Mouse (Mus musculus): ENCODE results near the gene Cdip1. TPM values are rescaled to one million over a fixed set of nuclear protein-coding genes. Genes with fewer than 3 reads are reported as not detected.

Gene Cdip1
- polyA plus RNA-seq, 1 experiment from 2014 or later: 127 TPM

DNA sequence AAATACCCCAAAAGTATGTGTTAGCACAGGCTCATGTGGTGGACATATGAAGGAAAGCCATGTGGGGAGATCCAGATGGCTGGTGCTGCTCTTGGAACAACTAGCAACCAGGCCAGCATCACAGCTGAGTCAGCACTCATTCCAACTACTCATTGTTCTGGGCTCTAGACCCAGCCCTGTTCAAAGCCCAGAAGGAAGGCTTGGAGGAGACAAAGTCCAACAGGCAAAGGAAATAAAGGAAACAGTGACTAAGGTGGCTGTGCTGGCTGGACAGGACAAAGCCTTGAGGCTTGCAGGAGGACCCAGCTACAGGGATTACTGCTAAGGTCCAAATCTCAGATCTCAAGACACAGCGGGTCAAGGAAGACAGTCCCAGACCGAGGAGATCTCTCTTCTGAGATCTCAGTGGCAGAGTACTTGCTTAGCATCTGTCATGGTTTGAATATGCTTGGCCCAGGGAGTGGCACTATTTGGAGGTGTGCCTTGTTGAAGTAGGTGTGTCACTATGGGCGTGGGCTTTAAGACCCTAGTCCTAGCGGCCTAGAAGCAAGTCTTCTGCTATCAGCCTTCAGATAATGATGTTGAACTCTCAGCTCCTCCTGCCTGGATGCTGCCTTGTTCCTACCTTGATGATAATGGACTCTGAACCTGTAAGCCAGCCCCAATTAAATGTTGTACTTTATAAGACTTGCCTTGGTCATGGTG lies 12.0 kb downstream of the Cdip1 start:
- no peak overlapping the region for H3K4me2 ChIP-seq (ENCODE audit: low read length)
- H3K27me3 ChIP-seq (ENCODE audit: control insufficient read depth, insufficient read depth, low read depth, low read length): no peaks in the 10 kb centered on the region
- no peak overlapping the region for H3K9ac ChIP-seq (ENCODE audit: low read depth, low read length)
- no peaks in the 10 kb centered on the region for H3K9me3 ChIP-seq (replicated peaks; ENCODE audit: control insufficient read depth, low read length, poor library complexity, severe bottlenecking)
- WGBS: 96% methylated on average over 4 of the region's 4 CpGs
- ATAC-seq: no peak
- 0 out of 2 replicates have a peak, but pooled peaks cover 3% of the 10 kb centered on the region for H3K4me1 ChIP-seq (ENCODE audit: control insufficient read depth, insufficient read depth, low read length)
- H3K4me3 ChIP-seq (ENCODE audit: low read depth, low read length): no peak overlapping the region
- no peak overlapping the region for H3K27ac ChIP-seq (ENCODE audit: low read length)
- peaks cover 5% of the 10 kb centered on the region for H3K36me3 ChIP-seq (ENCODE audit: control insufficient read depth, insufficient read depth, low read length)

DNA sequence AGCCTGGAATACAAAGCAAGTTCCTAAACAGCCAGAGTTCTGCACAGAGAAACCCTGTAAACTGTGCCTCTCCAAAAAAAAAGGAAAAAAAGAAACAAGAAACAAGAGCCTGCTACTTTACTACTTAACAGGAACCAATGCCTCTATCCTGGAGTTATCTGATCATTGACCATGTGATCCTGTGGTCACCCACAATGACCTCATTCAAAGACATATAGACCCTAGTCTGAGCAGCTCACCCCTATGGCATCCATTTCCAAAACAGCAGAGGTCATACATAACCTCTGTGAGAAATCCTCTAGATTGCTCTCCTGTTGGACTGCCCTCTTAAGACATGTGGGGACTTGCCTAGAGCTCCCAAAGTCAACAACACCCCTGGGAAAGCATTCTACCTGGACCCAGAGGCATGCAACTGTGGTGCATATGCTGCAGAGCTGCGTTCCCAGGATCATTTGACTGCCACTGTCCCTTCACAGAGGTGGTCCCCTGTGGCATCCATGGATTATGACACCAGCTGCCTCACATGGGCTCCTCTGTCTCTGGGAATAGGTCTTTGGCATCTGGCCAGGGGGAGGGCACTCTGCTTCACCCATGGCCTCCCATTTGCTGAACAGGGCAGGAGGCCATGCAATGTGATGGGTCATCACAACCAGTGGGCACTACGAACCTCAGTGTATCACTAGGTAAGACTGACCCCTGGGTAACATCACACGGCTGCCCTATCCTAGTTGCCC lies 12.8 kb downstream of the Cdip1 start:
- no peak overlapping the region for H3K4me2 ChIP-seq (ENCODE audit: low read length)
- no peaks in the 10 kb centered on the region for H3K9me3 ChIP-seq (replicated peaks; ENCODE audit: control insufficient read depth, low read length, poor library complexity, severe bottlenecking)
- no peak overlapping the region for H3K4me3 ChIP-seq (ENCODE audit: low read depth, low read length)
- no peak overlapping the region for H3K27ac ChIP-seq (ENCODE audit: low read length)
- ATAC-seq: no peak
- H3K27me3 ChIP-seq (ENCODE audit: control insufficient read depth, insufficient read depth, low read depth, low read length): no peaks in the 10 kb centered on the region
- 0 out of 2 replicates have a peak, but pooled peaks cover 3% of the 10 kb centered on the region for H3K4me1 ChIP-seq (ENCODE audit: control insufficient read depth, insufficient read depth, low read length)
- H3K9ac ChIP-seq (ENCODE audit: low read depth, low read length): no peak overlapping the region
- H3K36me3 ChIP-seq (ENCODE audit: control insufficient read depth, insufficient read depth, low read length): peaks cover 4% of the 10 kb centered on the region; the same call in 1 of the 2 replicates
- WGBS: 90% methylated on average over 3 of the region's 3 CpGs

- H3K27ac ChIP-seq (ENCODE audit: low read length): no peak overlapping the region
- 25% methylated on average over 1 of the region's 1 CpGs for WGBS
Measured at GRCm38 (mm10) chr16:4773289-4773970, 16.7 kb downstream of the Cdip1 start.

GRCm38 (mm10) chr16:4768719-4769118 lies 21.4 kb downstream of the Cdip1 start:
- no peaks in the 10 kb centered on the region for H3K4me1 ChIP-seq (ENCODE audit: control insufficient read depth, insufficient read depth, low read length)
- no peak for ATAC-seq
- H3K9ac ChIP-seq (ENCODE audit: low read depth, low read length): no peak overlapping the region
- 96% methylated on average over 5 of the region's 5 CpGs for WGBS
- H3K4me2 ChIP-seq (ENCODE audit: low read length): no peak overlapping the region
- H3K9me3 ChIP-seq (replicated peaks; ENCODE audit: control insufficient read depth, low read length, poor library complexity, severe bottlenecking): no peaks in the 10 kb centered on the region
- no peaks in the 10 kb centered on the region for H3K27me3 ChIP-seq (ENCODE audit: control insufficient read depth, insufficient read depth, low read depth, low read length)
- no peak overlapping the region for H3K4me3 ChIP-seq (ENCODE audit: low read depth, low read length)
- no peak overlapping the region for H3K27ac ChIP-seq (ENCODE audit: low read length)
- peaks cover 52% of the 10 kb centered on the region for H3K36me3 ChIP-seq (ENCODE audit: control insufficient read depth, insufficient read depth, low read length)

More at GRCm38 (mm10) chr16:4773289-4773970, 16.7 kb downstream of the Cdip1 start:
- Histone ChIP-seq H3K9ac (ENCODE audit: low read depth, low read length) (no peak overlapping the region), H3K9me3 (replicated peaks; ENCODE audit: control insufficient read depth, low read length, poor library complexity, severe bottlenecking) (no peaks in the 10 kb centered on the region), H3K4me1 (ENCODE audit: control insufficient read depth, insufficient read depth, low read length) (no peaks in the 10 kb centered on the region), H3K36me3 (ENCODE audit: control insufficient read depth, insufficient read depth, low read length) (peaks cover 22% of the 10 kb centered on the region), H3K27me3 (ENCODE audit: control insufficient read depth, insufficient read depth, low read depth, low read length) (no peaks in the 10 kb centered on the region), H3K4me2 (ENCODE audit: low read length) (no peak overlapping the region), H3K4me3 (ENCODE audit: low read depth, low read length) (no peak overlapping the region)
- no peak for ATAC-seq

DNA sequence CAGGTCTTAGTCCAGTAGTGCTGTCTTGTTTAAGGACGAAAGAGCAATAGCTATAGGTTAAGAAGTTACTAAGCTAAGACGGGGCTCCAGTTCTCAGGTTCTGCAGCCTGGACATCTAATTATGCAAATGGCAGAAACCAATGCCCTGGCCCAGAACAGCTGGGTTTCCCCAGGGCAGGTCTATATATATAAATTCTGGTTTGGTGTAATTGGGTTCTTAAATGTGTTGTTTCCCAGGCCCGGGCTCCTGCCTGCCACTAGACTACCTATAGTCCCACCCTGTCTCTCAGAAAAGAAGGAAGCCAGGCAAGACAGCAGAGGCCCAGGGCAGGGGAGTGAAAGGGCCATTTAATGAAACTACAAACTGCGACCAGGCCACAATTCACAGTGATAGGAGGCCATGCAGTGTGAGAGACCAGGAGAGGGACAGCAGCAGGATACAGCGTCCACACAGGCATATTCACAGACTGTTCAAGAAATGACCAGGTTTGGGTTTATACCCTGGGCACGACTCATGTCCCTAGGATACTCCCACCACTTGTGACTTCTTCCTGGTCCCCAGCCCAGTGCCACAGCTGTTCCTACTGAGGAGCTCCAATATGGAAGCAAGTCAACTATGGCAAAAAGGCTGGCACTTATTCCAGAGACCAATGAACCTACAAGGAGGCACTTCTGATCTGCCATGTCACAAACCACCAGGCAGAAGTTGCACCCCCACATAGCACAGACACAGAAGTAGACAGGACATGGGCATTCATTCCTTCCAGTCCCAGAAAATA lies 22.9 kb downstream of the Cdip1 start:
- Histone ChIP-seq H3K9me3 (replicated peaks; ENCODE audit: control insufficient read depth, low read length, poor library complexity, severe bottlenecking) (no peaks in the 10 kb centered on the region), H3K4me1 (ENCODE audit: control insufficient read depth, insufficient read depth, low read length) (no peaks in the 10 kb centered on the region), H3K4me2 (ENCODE audit: low read length) (no peak overlapping the region), H3K4me3 (ENCODE audit: low read depth, low read length) (no peak overlapping the region), H3K9ac (ENCODE audit: low read depth, low read length) (no peak overlapping the region), H3K36me3 (ENCODE audit: control insufficient read depth, insufficient read depth, low read length) (peaks cover 52% of the 10 kb centered on the region), H3K27ac (ENCODE audit: low read length) (no peak overlapping the region), H3K27me3 (ENCODE audit: control insufficient read depth, insufficient read depth, low read depth, low read length) (no peaks in the 10 kb centered on the region)
- ATAC-seq: no peak
- 78% methylated on average over 6 of the region's 6 CpGs for WGBS

DNA sequence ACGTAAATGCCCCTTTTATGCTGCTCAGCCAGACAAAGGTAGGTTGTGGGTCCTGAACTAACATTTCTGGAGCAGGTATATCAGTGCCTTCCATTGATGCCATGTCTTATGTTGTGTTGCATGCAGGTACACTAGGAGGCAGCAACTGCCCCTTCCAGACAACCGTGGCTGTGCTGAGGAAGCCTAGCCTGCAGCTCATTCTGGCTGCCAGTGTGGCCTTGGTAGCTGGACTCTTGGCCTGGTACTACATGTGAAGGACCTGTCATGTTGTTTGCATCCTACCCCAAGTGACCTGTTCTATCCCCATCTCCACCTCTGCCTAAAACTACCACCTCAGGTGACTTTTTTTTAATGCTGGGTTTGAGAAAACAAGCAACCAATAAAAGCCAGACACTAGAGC lies 24.2 kb downstream of the Cdip1 start:
- Histone ChIP-seq H3K36me3 (ENCODE audit: control insufficient read depth, insufficient read depth, low read length) (peaks cover 52% of the 10 kb centered on the region), H3K4me2 (ENCODE audit: low read length) (no peak overlapping the region), H3K27me3 (ENCODE audit: control insufficient read depth, insufficient read depth, low read depth, low read length) (no peaks in the 10 kb centered on the region), H3K9ac (ENCODE audit: low read depth, low read length) (no peak overlapping the region), H3K27ac (ENCODE audit: low read length) (no peak overlapping the region), H3K4me1 (ENCODE audit: control insufficient read depth, insufficient read depth, low read length) (no peaks in the 10 kb centered on the region), H3K4me3 (ENCODE audit: low read depth, low read length) (no peak overlapping the region), H3K9me3 (replicated peaks; ENCODE audit: control insufficient read depth, low read length, poor library complexity, severe bottlenecking) (no peaks in the 10 kb centered on the region)
- 89% methylated on average over 2 of the region's 2 CpGs for WGBS
- ATAC-seq: no peak

DNA sequence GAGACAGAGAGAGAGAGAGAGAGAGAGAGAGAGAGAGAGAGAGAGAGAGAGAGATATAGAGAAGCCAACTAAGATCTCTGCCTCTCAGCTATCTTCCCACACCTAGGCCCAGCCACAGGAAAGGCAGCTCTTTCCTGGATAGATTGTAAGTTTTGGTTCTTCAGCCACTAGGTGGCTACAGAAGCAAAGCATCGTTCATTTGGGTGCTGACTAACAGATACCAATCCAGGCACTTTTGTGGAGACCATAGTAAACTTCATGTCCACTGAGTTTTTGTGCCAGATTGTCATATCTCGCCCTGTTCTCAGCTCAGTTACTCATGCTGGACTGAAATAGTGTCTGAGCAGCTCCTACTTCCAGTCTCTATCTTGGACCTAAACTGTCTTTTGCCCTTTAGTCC lies 26.8 kb downstream of the Cdip1 start:
- no peaks in the 10 kb centered on the region for H3K4me1 ChIP-seq (ENCODE audit: control insufficient read depth, insufficient read depth, low read length)
- H3K4me2 ChIP-seq (ENCODE audit: low read length): no peak overlapping the region
- H3K27me3 ChIP-seq (ENCODE audit: control insufficient read depth, insufficient read depth, low read depth, low read length): no peaks in the 10 kb centered on the region
- ATAC-seq: no peak
- H3K4me3 ChIP-seq (ENCODE audit: low read depth, low read length): no peak overlapping the region
- no peak overlapping the region for H3K9ac ChIP-seq (ENCODE audit: low read depth, low read length)
- H3K9me3 ChIP-seq (replicated peaks; ENCODE audit: control insufficient read depth, low read length, poor library complexity, severe bottlenecking): no peaks in the 10 kb centered on the region
- no peak overlapping the region for H3K27ac ChIP-seq (ENCODE audit: low read length)
- H3K36me3 ChIP-seq (ENCODE audit: control insufficient read depth, insufficient read depth, low read length): peaks cover 30% of the 10 kb centered on the region
- 45% methylated on average over 2 of the region's 2 CpGs for WGBS

DNA sequence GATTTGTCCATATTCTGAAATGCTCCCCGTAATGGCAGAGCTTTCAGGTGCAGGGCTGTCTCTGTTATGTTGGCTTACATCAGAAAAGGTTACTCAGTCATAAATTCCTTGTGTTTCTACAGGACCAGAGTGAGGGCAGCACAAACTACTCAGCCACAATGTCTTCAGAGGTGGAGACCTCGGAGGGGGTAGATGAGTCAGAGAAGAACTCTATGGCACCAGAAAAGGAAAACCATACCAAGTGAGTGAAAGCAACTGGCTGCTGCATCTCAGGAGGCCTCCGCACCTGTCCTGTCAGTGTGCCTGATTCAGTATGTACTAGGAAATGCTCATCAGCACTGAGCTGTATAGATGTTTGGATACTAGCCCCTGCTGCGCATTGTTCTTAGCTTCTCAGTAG lies 27.7 kb downstream of the Cdip1 start:
- 93% methylated on average over 4 of the region's 4 CpGs for WGBS
- H3K27ac ChIP-seq (ENCODE audit: low read length): no peak overlapping the region
- H3K4me2 ChIP-seq (ENCODE audit: low read length): no peak overlapping the region
- H3K4me3 ChIP-seq (ENCODE audit: low read depth, low read length): no peak overlapping the region
- no peak for ATAC-seq
- H3K4me1 ChIP-seq (ENCODE audit: control insufficient read depth, insufficient read depth, low read length): peaks cover 5% of the 10 kb centered on the region; the same call in 1 of the 2 replicates
- peaks cover 24% of the 10 kb centered on the region for H3K36me3 ChIP-seq (ENCODE audit: control insufficient read depth, insufficient read depth, low read length)
- no peak overlapping the region for H3K9ac ChIP-seq (ENCODE audit: low read depth, low read length)
- H3K9me3 ChIP-seq (replicated peaks; ENCODE audit: control insufficient read depth, low read length, poor library complexity, severe bottlenecking): no peaks in the 10 kb centered on the region
- no peaks in the 10 kb centered on the region for H3K27me3 ChIP-seq (ENCODE audit: control insufficient read depth, insufficient read depth, low read depth, low read length)
